Mouse (Mus musculus) gastrocnemius, postnatal 10 days (tissue): ENCODE results near the gene Vmn2r95. TPM values are rescaled to one million over a fixed set of nuclear protein-coding genes. Genes with fewer than 3 reads are reported as not detected.
"Not testable (repeated sequence)": the region's sequence is repeated elsewhere in the genome, so short reads cannot be mapped to it uniquely, and the experiment has no call there.

Source experiments
- DNase-seq: peaks from one replicate; pipeline ENCODE4 v3.0.0; 2021; ENCODE audit warnings: mixed read lengths
- long read RNA-seq, 2 experiments: library from polyadenylated mRNA; stranded (forward); transcript quantifications; one replicate each; pipeline ENCODE4 v2.0.0; 2021
- total RNA-seq, 2 experiments: library from RNA; stranded (reverse); gene quantifications; 2 replicates each; pipeline ENCODE4 v1.2.3; 2021

Gene Vmn2r95
- not detected for total RNA-seq
- long read RNA-seq, experiment 1, result 0 reads
- long read RNA-seq, experiment 2, result 0 reads

DNA sequence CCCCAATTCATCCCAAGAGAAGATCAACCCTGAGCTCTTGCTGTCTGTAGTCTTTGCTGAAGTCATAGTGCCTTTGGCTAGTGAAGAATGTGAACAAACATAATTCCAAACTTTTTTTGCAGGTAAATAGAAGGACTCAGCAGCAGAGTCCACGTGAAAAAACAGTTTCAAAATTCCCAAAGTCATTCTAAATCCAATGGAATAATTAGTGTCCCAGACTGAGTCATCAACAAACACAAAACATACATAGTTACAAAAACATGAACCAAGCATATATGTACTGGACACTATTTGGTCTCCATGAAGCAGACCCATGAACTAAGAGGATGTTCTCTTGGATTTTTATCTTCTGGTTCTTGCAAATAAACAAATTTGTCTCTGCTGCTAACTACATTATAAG, at the start of gene Vmn2r95:
Gene Vmn2r95 (plus strand): TSS at position 301 of the 400 bp plus-strand sequence.
- no peak for DNase-seq

DNA sequence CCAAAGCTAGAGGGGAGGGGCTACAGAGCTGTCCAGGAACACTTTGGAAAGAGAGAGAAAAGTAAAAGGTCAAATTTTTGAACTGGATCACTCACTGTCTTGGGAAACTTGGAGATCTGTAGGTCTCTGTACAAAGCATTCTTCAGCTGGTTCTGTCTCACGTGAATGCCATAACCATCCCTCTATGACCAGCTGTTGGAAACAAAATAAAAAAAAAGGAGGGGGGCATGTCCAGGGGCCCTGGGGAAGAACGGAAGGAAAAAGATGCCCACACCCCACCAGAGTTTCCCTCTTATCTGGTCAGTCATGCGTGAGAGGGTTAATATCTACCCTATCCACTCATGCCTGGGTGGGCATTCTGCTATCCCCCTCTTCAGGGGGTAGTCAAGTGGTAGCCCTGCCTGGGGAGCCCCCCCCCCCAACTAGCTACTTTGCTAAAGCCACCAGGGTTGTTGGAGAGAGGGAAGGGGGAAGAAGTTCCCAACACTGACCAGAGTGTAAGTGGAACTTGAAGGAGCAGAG, 31.8 kb downstream of the Vmn2r95 start:
- DNase-seq, result no peak

DNA sequence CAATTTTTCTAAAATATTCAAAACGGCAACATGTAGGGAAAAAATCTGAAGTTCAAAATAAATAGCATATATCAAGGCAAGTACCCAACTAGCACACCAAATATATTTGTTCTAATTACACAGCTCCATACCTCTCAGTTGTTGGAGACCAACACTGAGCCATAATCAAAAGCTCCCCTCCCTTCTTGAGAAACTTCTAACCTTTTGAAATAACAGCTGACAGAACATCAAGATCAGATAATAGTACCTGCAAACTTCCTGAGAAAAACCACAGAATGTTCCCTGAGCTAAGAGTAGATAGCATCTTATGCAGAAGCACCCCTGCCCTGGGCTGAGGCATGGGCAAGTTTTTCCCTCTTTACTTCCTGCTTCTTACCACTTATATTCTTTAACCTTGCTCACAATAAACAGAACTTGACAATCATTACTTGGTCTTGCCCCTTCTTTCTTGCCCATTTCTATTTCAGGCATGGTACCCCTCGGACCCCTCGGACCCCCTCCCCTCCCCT, 34.3 kb downstream of the Vmn2r95 start:
- DNase-seq, result not testable (repeated sequence)

DNA sequence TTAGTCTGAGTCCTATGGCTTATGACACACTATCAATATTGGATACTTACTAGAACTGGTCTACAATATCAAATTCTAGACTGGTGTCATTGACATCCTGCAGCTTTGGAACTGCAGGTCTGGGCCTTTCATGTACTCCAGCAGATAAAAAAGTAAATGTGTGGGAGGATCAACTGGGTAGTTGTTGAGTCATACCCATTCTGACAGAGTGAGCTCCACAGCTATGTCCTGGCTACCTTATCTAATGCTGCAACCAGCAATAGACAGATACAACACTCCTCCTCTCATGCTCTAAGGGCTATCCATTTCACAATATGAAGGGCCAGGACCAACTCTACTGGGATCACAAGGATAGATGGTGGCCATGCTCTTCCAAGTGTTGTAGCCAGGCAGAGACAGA, 38.8 kb downstream of the Vmn2r95 start:
- DNase-seq, result no peak

DNA sequence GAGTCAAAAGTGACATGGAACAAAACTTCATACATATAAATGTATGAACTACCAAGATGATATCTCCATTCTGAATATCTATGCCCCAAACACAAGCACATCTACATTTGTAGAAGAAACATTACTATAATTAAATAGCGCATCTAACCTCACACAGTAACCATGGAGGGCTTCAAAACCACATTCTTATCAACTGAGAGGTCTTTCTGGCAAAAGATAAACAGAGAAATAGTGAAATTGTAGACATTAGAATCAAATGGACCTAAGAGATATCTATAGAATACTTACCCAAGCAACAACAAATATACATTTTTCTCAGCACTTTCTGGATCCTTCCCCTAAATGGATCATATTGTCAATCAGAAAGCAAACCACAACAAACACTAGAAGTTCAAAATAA, 56.0 kb downstream of the Vmn2r95 start:
- DNase-seq, result no peak

Other genes with a start within 250 kb of the Vmn2r95 start
- not detected for gene Vmn2r94, start 146.3 kb upstream of the Vmn2r95 start, total RNA-seq
- not detected for gene Vmn2r93, start 126.0 kb upstream of the Vmn2r95 start, total RNA-seq
- not detected for gene Vmn2r96, start 149.1 kb downstream of the Vmn2r95 start, total RNA-seq